Mouse (Mus musculus) liver, embryonic 12.5 days (tissue): ENCODE results near the gene Ranbp1. TPM values are rescaled to one million over a fixed set of nuclear protein-coding genes. Genes with fewer than 3 reads are reported as not detected.
A peak's percentile ranks its signal among the peaks of the same experiment; 100 is the strongest.

Experiments
- ATAC-seq: fragments of 200-750 bp; cut with Nextera tagmentation; 2 replicates; pipeline ENCODE4 v1.8.0; 2017; ENCODE audit warnings: moderate number of reproducible peaks, mild to moderate bottlenecking, moderate library complexity
- H3K27ac ChIP-seq: fragments of 300-500 bp; sonication (generic); 2 replicates; pipeline ENCODE4 v1.5.1; 2016; ENCODE audit warnings: mild to moderate bottlenecking
- H3K27me3 ChIP-seq: fragments of 300-500 bp; sonication (generic); replicated peaks from 2 replicates; pipeline ENCODE4 v1.6.1; 2016; ENCODE audit warnings: mild to moderate bottlenecking, moderate library complexity
- H3K36me3 ChIP-seq: fragments of 300-500 bp; sonication (generic); 2 replicates; pipeline ENCODE4 v1.6.1; 2016; ENCODE audit warnings: mild to moderate bottlenecking, moderate library complexity
- H3K4me1 ChIP-seq: fragments of 300-500 bp; sonication (generic); 2 replicates; pipeline ENCODE4 v1.6.1; 2016
- H3K4me2 ChIP-seq: fragments of 300-500 bp; sonication (generic); 2 replicates; pipeline ENCODE4 v1.6.1; 2016; ENCODE audit warnings: mild to moderate bottlenecking, moderate library complexity
- H3K4me3 ChIP-seq: fragments of 300-500 bp; sonication (generic); 2 replicates; pipeline ENCODE4 v1.5.1; 2016; ENCODE audit warnings: mild to moderate bottlenecking, moderate library complexity
- H3K9ac ChIP-seq: fragments of 300-500 bp; sonication (generic); 2 replicates; pipeline ENCODE4 v1.6.1; 2016; ENCODE audit warnings: mild to moderate bottlenecking, moderate library complexity
- H3K9me3 ChIP-seq: fragments of 300-500 bp; sonication (generic); replicated peaks from 2 replicates; pipeline ENCODE4 v1.6.1; 2016; ENCODE audit warnings: mild to moderate bottlenecking, moderate library complexity
- WGBS: fragments of 180-500 bp; shearing (Covaris S2); methylation state at CpG from one replicate; pipeline ENCODE4 v1.1.7; 2016; ENCODE audit not compliant: insufficient replicate concordance; 5-methylcytosine and 5-hydroxymethylcytosine counted together
- polyA plus RNA-seq: library from polyadenylated mRNA; unstranded; fragments of >200 nt; fragmentation: Nextera tagmentation; extraction: Ambion mirVana; gene quantifications from 2 replicates; pipeline ENCODE4 v1.2.1, GENCODE M21; 2016

The Ranbp1 gene
- polyA plus RNA-seq, 1 experiment from 2014 or later: 610 TPM

DNA sequence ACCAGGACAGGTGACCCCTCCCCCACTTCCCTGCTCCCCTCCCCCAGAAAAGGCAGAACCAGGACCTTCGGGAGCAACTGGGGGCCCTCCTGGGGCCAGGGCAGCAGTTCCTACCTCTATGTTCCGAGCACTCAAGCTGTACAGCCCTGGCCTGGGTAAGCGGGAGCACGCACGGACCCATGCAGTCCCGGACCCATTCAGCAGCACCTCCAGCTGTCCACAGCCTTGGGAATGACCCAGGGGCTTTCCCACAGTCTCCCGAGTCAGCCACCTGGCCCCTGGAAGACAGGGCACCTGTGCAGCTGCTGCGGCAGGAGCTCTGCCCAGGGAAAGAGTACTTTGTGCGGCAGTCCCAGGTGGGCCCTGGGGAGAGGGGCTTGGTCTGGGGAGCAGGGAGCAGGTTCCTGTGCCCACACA, 29.9 kb downstream of the Ranbp1 start:
- Histone ChIP-seq H3K4me2 (no peak overlapping the region), H3K9ac (no peak overlapping the region), H3K27me3 (peaks cover 15% of the 10 kb centered on the region; the same call in 1 of the 2 replicates), H3K36me3 (peaks cover 14% of the 10 kb centered on the region), H3K9me3 (no peaks in the 10 kb centered on the region), H3K4me3 (no peak overlapping the region), H3K27ac (no peak overlapping the region), H3K4me1 (peaks cover 7% of the 10 kb centered on the region)
- 72% methylated on average over 9 of the region's 9 CpGs for WGBS
- ATAC-seq: no peak

DNA sequence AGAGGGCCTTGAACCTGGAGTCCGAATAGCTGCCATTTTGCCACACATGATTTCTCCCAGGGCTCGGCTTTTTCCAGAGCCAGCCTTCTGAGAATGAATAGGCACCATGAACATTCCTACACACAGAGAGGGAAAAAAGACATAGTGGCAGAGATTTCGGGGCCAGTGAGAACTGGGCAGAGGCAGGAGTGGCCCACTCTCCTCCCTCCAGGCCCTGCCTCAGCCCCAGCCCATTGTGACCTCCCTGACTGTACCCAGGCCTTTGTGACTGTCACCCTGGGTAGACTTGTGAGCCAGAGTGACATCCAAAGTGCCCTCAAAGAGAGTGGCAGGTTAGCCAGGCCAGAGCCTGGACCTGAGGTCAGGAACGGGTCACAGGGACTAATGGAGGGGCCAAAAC, 31.0 kb downstream of the Ranbp1 start, which contains the start of gene Ccdc188:
Gene Ccdc188 (plus strand): TSS at position 301 of the 400 bp plus-strand sequence.
- no peak within 1 kb of the TSS for H3K9ac ChIP-seq
- H3K4me1 ChIP-seq: peaks cover 7% of the 10 kb centered on the region
- peaks cover 22% of the 10 kb centered on the region; the same call in 1 of the 2 replicates for H3K27me3 ChIP-seq
- H3K4me3 ChIP-seq: no peak within 1 kb of the TSS
- no peak for ATAC-seq
- no peak within 1 kb of the TSS for H3K27ac ChIP-seq
- peaks cover 4% of the 10 kb centered on the region; the same call in 1 of the 2 replicates for H3K36me3 ChIP-seq
- WGBS: 64% methylated on average over 4 of the region's 4 CpGs
- H3K9me3 ChIP-seq: no peaks in the 10 kb centered on the region
- H3K4me2 ChIP-seq: no peak within 1 kb of the TSS

DNA sequence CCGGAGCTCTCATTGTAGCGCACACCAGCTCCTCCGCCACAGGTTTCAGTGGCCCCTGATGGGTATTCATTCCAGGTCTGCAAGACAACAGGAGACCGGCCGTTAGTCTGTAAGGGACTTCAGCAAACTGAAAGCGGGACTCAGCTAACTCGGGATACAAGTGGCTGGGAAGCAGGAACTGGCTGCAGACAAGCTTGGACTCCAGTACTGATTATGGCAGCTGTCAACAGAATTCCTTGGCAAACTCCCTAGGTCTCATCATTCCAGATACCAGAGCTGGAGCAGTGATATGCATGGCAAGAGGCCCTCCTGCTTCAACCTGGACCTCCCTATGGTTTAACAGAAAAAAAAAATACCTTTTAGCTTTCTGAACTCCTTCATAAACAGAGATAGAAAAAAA, 33.7 kb downstream of the Ranbp1 start:
- Histone ChIP-seq H3K4me1 (peaks cover 1% of the 10 kb centered on the region), H3K36me3 (no peaks in the 10 kb centered on the region), H3K4me3 (no peak overlapping the region), H3K27me3 (peaks cover 27% of the 10 kb centered on the region), H3K4me2 (no peak overlapping the region), H3K9me3 (no peaks in the 10 kb centered on the region), H3K9ac (no peak overlapping the region), H3K27ac (no peak overlapping the region)
- whole genome bisulfite sequencing: 76% methylated on average over 7 of the region's 7 CpGs
- ATAC-seq: no peak

DNA sequence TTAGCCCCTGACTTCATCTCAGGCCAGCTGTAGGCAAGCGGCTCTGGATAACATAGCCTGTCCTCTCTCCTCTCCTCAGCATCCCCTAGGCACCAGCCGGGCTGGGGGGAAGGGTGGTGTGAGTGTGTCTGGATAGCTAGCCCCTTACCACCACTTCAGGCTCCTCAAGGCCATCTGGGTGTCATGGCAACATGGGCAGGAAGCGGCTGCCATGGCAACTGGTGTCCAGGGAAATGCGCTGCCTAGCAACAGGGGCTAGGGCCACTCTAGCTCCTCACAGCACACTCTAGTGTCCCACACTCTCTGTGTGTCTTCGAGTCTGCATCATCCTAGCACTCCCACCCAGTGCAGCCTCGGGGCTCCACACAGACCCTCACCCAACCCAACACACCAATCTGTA, 34.8 kb downstream of the Ranbp1 start:
- no peak overlapping the region for H3K4me3 ChIP-seq
- 0 out of 2 replicates have a peak, but pooled peaks have one; percentile 19 for ATAC-seq
- no peaks in the 10 kb centered on the region for H3K36me3 ChIP-seq
- H3K4me2 ChIP-seq: no peak overlapping the region
- peaks cover 34% of the 10 kb centered on the region for H3K27me3 ChIP-seq
- H3K9me3 ChIP-seq: no peaks in the 10 kb centered on the region
- H3K9ac ChIP-seq: no peak overlapping the region
- WGBS: 53% methylated on average over 6 of the region's 6 CpGs
- no peaks in the 10 kb centered on the region for H3K4me1 ChIP-seq
- no peak overlapping the region for H3K27ac ChIP-seq

DNA sequence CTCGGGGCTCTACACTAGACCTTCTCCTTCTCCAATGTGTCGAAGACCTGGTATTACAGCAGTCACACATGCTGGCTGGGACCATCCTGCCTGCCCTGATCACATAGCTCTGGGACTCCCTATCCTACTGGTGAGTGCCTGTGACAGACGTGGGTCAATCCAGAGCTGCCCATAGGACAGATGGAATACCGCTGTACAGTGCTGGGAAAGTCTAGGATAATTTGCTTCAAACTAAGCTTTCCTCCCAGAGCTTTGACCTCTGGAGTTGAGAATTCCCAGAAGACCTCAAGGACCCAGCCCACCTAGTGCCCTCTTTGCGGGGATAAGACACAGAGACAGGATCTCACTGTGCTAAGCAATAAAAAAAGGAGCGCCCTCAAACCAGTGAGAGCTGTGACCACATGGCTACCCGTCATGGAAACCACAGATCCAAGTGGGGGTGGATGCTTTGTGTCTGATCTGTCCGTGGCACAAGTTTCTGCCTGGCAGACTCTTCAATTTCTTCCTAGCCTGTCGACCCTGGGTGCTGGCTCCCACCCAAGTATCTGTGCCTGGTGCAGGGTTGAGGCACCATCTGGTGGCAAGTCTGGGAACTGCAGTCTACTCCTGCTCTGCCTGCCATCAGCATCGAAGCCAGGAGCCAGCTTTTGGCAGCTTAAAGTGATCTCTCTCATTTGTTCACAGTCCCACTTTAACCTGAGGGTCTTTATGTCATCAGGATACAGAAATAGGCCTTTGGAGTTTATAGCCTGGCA, 36.9 kb downstream of the Ranbp1 start:
- Histone ChIP-seq H3K9ac (no peak overlapping the region), H3K36me3 (no peaks in the 10 kb centered on the region), H3K27me3 (peaks cover 33% of the 10 kb centered on the region; the same call in 1 of the 2 replicates), H3K4me1 (no peaks in the 10 kb centered on the region), H3K4me2 (no peak overlapping the region), H3K27ac (no peak overlapping the region), H3K4me3 (no peak overlapping the region), H3K9me3 (no peaks in the 10 kb centered on the region)
- WGBS: 37% methylated on average over 10 of the region's 10 CpGs
- ATAC-seq: 0 out of 2 replicates have a peak, but pooled peaks have one; percentile 49

DNA sequence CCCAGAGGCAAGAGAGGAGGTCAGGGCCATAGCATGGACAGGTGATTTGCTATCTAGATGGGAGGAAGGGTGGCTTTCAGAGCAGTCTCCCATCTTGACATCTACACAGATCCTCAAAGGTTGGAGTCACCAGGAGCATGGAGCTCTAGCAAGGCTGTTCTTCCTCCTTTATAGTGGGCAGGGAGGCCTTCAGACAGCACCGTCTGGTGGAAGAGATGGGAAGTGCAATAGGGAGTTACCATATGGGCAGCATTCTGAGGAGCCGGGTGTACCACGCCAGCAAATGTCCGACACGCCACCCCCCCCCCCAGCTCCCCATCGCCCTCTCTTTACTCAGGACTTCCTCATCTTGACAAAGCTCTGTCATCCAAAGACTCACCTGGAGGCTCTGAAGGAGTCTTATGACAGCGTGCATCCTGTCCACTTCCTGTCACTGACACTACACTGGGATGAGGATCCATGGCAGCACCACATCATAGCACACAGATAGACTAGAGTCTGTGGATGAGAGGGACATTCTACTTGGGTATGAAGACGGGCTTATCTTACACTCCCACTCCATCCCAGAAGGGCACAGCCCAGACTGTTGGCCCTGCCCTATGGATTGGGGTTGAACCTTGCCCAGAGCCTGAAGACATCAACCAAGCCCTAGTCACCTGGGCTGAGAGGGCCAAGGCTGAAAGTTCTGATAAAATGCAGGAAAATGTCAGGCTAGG, 37.7 kb downstream of the Ranbp1 start:
- no peak overlapping the region for H3K27ac ChIP-seq
- WGBS: 15% methylated on average over 8 of the region's 8 CpGs
- H3K4me2 ChIP-seq: no peak overlapping the region
- no peaks in the 10 kb centered on the region for H3K36me3 ChIP-seq
- peaks cover 30% of the 10 kb centered on the region; the same call in 1 of the 2 replicates for H3K27me3 ChIP-seq
- H3K9me3 ChIP-seq: no peaks in the 10 kb centered on the region
- ATAC-seq: 0 out of 2 replicates have a peak, but pooled peaks have one; percentile 14
- no peak overlapping the region for H3K4me3 ChIP-seq
- H3K4me1 ChIP-seq: no peaks in the 10 kb centered on the region
- no peak overlapping the region for H3K9ac ChIP-seq

DNA sequence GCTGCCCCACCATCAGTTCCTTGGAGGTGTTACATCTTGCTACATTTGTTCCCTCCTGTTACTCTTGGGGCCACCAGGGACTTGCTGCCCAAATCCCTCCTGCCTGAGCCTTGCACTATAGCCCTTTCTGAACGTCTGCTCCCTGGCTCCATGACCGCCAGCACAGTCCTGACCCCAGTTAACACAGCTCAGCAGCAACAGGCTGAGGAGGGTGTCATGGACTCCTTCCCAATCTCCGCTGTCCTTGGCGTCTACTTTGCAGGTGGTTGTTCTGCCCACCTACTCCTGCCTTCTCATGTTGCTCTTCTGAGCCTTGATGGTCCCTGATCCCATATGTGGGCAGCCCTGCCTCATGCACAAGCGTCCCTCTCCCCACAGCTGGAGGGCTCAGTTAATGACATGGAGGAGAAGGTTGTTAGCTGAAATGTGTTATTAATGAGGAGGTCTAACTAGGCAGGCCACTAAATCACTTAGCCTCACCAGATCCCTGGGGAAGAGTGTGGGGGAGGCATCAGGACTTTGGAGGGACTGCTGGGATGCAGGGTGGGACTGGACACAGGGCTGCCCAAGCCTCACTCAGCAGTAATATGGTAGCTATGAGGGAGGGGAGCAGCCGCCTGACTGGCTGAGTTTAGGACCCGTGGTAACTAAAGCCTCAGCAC, 45.0 kb downstream of the Ranbp1 start:
- ATAC-seq: no peak
- 65% methylated on average over 7 of the region's 7 CpGs for WGBS
- no peaks in the 10 kb centered on the region for H3K9me3 ChIP-seq

DNA sequence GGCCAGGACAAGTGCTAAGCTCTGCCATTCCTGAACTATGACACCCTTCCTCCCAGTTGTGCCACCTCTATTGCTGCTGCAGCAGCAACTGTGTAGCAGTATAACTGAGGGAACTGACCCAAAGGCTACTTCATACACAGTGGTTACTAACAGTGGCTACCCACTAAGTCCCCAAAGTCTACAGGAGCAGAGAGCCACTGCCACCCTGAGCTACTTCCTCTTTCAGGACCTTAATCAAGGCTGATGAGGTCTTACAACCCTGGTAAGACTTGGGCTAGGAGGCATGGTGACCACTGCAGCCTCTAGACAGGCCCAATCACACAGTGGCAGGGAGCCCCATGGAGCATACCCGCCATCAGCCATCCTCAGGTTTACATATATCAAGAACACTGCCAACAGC, 46.5 kb downstream of the Ranbp1 start:
- no peak overlapping the region for H3K4me3 ChIP-seq
- no peaks in the 10 kb centered on the region for H3K4me1 ChIP-seq
- no peak overlapping the region for H3K27ac ChIP-seq
- no peak overlapping the region for H3K4me2 ChIP-seq
- 0 out of 2 replicates have a peak, but pooled peaks cover 11% of the 10 kb centered on the region for H3K27me3 ChIP-seq
- H3K36me3 ChIP-seq: no peaks in the 10 kb centered on the region
- H3K9me3 ChIP-seq: no peaks in the 10 kb centered on the region
- ATAC-seq: no peak
- H3K9ac ChIP-seq: no peak overlapping the region
- 70% methylated on average over 1 of the region's 1 CpGs for WGBS

More for the DNA sequence above, 45.0 kb downstream of the Ranbp1 start:
- Histone ChIP-seq H3K27ac (no peak overlapping the region), H3K4me2 (no peak overlapping the region), H3K4me1 (no peaks in the 10 kb centered on the region), H3K36me3 (no peaks in the 10 kb centered on the region), H3K4me3 (no peak overlapping the region), H3K27me3 (0 out of 2 replicates have a peak, but pooled peaks cover 9% of the 10 kb centered on the region), H3K9ac (no peak overlapping the region)

DNA sequence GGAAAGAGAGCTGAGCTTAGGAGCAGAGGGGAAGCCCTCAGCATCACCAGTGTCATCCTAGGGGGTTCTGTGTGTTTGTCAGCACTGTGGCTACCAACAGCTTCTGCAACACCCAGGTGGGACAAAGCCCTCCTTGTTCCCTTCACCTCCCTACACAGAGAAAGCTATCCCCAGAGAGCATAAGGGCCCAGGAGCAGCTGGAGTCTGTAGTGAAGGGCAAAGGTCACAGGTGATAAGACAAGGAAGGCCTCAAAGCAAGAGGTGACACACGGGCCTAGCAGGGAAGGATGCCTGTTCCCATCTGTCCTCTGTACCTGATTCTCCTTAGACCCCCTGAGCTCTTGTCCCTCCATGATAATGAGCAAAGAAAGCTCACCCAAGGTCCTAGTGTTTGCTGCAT, 46.9 kb downstream of the Ranbp1 start:
- Histone ChIP-seq H3K36me3 (no peaks in the 10 kb centered on the region), H3K4me2 (no peak overlapping the region), H3K4me3 (no peak overlapping the region), H3K27me3 (0 out of 2 replicates have a peak, but pooled peaks cover 11% of the 10 kb centered on the region), H3K9me3 (no peaks in the 10 kb centered on the region), H3K27ac (no peak overlapping the region), H3K9ac (no peak overlapping the region), H3K4me1 (no peaks in the 10 kb centered on the region)
- WGBS: 33% methylated on average over 1 of the region's 1 CpGs
- no peak for ATAC-seq

DNA sequence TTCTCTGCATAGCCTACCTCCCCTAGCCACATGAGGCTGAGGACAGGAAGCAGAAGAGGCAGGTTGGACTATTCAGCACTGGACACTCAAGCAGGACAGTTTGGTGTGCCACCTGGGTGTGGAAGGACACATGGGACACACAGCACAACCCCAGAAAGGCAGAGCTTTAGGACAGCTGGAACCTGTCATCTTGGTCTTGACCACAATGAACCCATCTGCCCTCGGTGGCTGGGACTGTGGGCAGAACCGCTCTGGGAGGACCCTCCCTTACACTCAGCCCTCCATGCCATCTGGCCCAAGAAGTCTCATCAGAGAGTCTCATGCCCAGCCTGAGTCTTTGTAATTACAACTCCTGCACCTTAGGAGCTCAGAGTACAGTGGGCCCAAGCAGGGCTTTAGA, 48.5 kb downstream of the Ranbp1 start:
- Histone ChIP-seq H3K27ac (no peak overlapping the region), H3K36me3 (no peaks in the 10 kb centered on the region), H3K4me1 (peaks cover 2% of the 10 kb centered on the region; the same call in 1 of the 2 replicates), H3K4me2 (no peak overlapping the region), H3K4me3 (no peak overlapping the region), H3K9ac (no peak overlapping the region), H3K27me3 (0 out of 2 replicates have a peak, but pooled peaks cover 11% of the 10 kb centered on the region), H3K9me3 (no peaks in the 10 kb centered on the region)
- ATAC-seq: no peak
- 67% methylated on average over 2 of the region's 2 CpGs for WGBS

DNA sequence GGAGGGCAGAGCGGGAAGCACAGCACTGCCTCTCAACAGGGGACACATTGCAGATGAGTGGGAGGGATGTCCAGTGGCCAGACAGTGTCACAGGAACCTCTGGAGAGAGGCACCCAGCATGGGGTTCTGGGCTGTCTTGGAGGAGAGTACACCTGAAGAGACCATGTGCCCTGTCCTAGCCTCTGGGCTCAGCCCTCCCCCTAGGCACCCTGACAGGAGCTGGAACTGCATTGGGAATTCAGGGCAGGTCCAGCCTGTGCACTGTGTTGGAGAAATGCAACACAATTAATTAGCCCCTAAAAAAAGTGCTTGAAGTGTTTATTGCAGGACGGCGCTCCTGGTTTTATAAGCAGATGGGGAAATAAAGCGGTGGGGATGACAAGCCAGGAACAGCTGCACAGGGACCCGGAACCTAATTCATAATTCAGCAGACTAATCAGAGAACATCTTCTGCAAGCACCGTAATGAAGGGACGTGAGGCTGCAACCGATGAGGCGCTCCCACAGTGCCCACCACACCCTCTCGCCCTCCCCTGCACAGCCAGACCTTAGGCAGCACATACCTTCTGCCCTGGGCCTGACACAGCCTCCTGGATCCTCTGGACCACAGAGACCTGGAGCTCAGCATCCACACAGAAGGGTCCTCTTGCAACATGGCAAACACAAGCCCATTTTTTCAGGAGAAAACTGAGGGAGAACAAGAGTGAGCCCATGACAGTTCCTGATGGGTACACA, 50.0 kb downstream of the Ranbp1 start:
- no peak overlapping the region for H3K4me3 ChIP-seq
- no peak overlapping the region for H3K9ac ChIP-seq
- no peak overlapping the region for H3K4me2 ChIP-seq
- peaks cover 10% of the 10 kb centered on the region for H3K4me1 ChIP-seq
- H3K9me3 ChIP-seq: no peaks in the 10 kb centered on the region
- 0 out of 2 replicates have a peak, but pooled peaks cover 5% of the 10 kb centered on the region for H3K27me3 ChIP-seq
- H3K36me3 ChIP-seq: no peaks in the 10 kb centered on the region
- no peak for ATAC-seq
- H3K27ac ChIP-seq: no peak overlapping the region
- WGBS: 77% methylated on average over 10 of the region's 10 CpGs
